Mouse (Mus musculus) limb, embryonic 12.5 days (tissue): ENCODE data around the gene Glod5. TPM values are rescaled to one million over a fixed set of nuclear protein-coding genes. Genes with fewer than 3 reads are reported as not detected.

ENCODE experiments used
- ATAC-seq: fragments of 200-750 bp; cut with Nextera tagmentation; 2 replicates; pipeline ENCODE4 v1.8.0; 2017; ENCODE audit warnings: low read depth, moderate TSS enrichment; ENCODE audit not compliant: insufficient number of reproducible peaks, insufficient read depth, low FRiP score, low TSS enrichment
- H3K27ac ChIP-seq: fragments of 300-500 bp; sonication (generic); 2 replicates; pipeline ENCODE4 v1.5.1; 2016; ENCODE audit warnings: mild to moderate bottlenecking, moderate library complexity
- H3K27me3 ChIP-seq: fragments of 300-500 bp; sonication (generic); 2 replicates; pipeline ENCODE4 v1.6.1; 2016; ENCODE audit warnings: mild to moderate bottlenecking, moderate library complexity
- H3K36me3 ChIP-seq: fragments of 300-500 bp; sonication (generic); 2 replicates; pipeline ENCODE4 v1.6.1; 2016; ENCODE audit warnings: mild to moderate bottlenecking, moderate library complexity
- H3K4me1 ChIP-seq: fragments of 300-500 bp; sonication (generic); replicated peaks from 2 replicates; pipeline ENCODE4 v1.6.1; 2016
- H3K4me2 ChIP-seq: fragments of 300-500 bp; sonication (generic); 2 replicates; pipeline ENCODE4 v1.6.1; 2016; ENCODE audit warnings: mild to moderate bottlenecking, moderate library complexity
- H3K4me3 ChIP-seq: fragments of 300-500 bp; sonication (generic); replicated peaks from 2 replicates; pipeline ENCODE4 v1.5.1; 2016; ENCODE audit warnings: mild to moderate bottlenecking
- H3K9ac ChIP-seq: fragments of 300-500 bp; sonication (generic); replicated peaks from 2 replicates; pipeline ENCODE4 v1.6.1; 2016; ENCODE audit warnings: mild to moderate bottlenecking, moderate library complexity
- H3K9me3 ChIP-seq: fragments of 300-500 bp; sonication (generic); 2 replicates; pipeline ENCODE4 v1.6.1; 2016; ENCODE audit warnings: mild to moderate bottlenecking, moderate library complexity
- WGBS: fragments of 180-500 bp; shearing (Covaris S2); methylation state at CpG from one replicate; pipeline ENCODE4 v1.1.7; 2016; 5-methylcytosine and 5-hydroxymethylcytosine counted together
- polyA plus RNA-seq: library from polyadenylated mRNA; unstranded; fragments of >200 nt; fragmentation: Nextera tagmentation; extraction: Ambion mirVana; gene quantifications from 2 replicates; pipeline ENCODE4 v1.2.1, GENCODE M21; 2016

Glod5 gene
- polyA plus RNA-seq, 1 experiment from 2014 or later: not detected

- H3K9me3 ChIP-seq: no peaks in the 10 kb centered on the region
- no peaks in the 10 kb centered on the region for H3K27me3 ChIP-seq
- no peak overlapping the region for H3K9ac ChIP-seq
- H3K27ac ChIP-seq: no peak overlapping the region
- H3K4me3 ChIP-seq: no peak overlapping the region
- 42% methylated on average over 5 of the region's 5 CpGs for WGBS
- no peaks in the 10 kb centered on the region for H3K36me3 ChIP-seq
- H3K4me2 ChIP-seq: no peak overlapping the region
- H3K4me1 ChIP-seq: no peaks in the 10 kb centered on the region
- no peak for ATAC-seq
Measured at GRCm38 (mm10) chrX:8008543-8008942, 9.7 kb downstream of the Glod5 start.

- Histone ChIP-seq H3K27ac (no peak overlapping the region), H3K4me1 (no peaks in the 10 kb centered on the region), H3K4me2 (no peak overlapping the region), H3K9me3 (no peaks in the 10 kb centered on the region), H3K9ac (no peak overlapping the region), H3K36me3 (no peaks in the 10 kb centered on the region), H3K4me3 (no peak overlapping the region), H3K27me3 (no peaks in the 10 kb centered on the region)
- no peak for ATAC-seq
- WGBS: 45% methylated on average over 4 of the region's 4 CpGs
Measured at GRCm38 (mm10) chrX:8002971-8003370, 15.3 kb downstream of the Glod5 start.

- WGBS: 20% methylated on average over 5 of the region's 5 CpGs
- H3K9ac ChIP-seq: no peak overlapping the region
Measured at GRCm38 (mm10) chrX:8002001-8002400, 16.3 kb downstream of the Glod5 start.

GRCm38 (mm10) chrX:8000546-8001192 lies 17.6 kb downstream of the Glod5 start:
- Histone ChIP-seq H3K36me3 (no peaks in the 10 kb centered on the region), H3K4me3 (no peak overlapping the region), H3K9ac (no peak overlapping the region), H3K27ac (no peak overlapping the region), H3K27me3 (no peaks in the 10 kb centered on the region), H3K4me1 (no peaks in the 10 kb centered on the region), H3K9me3 (no peaks in the 10 kb centered on the region), H3K4me2 (no peak overlapping the region)
- 80% methylated on average over 3 of the region's 3 CpGs for WGBS
- no peak for ATAC-seq

More at GRCm38 (mm10) chrX:8002001-8002400, 16.3 kb downstream of the Glod5 start:
- Histone ChIP-seq H3K4me2 (no peak overlapping the region), H3K4me3 (no peak overlapping the region), H3K27me3 (no peaks in the 10 kb centered on the region), H3K27ac (no peak overlapping the region), H3K36me3 (no peaks in the 10 kb centered on the region), H3K9me3 (no peaks in the 10 kb centered on the region), H3K4me1 (no peaks in the 10 kb centered on the region)
- no peak for ATAC-seq

- H3K4me3 ChIP-seq: no peak overlapping the region
- 68% methylated on average over 10 of the region's 10 CpGs for WGBS
- no peak for ATAC-seq
- H3K9ac ChIP-seq: no peak overlapping the region
- H3K9me3 ChIP-seq: 0 out of 2 replicates have a peak, but pooled peaks cover 3% of the 10 kb centered on the region
- H3K36me3 ChIP-seq: no peaks in the 10 kb centered on the region
- H3K4me1 ChIP-seq: no peaks in the 10 kb centered on the region
- H3K4me2 ChIP-seq: no peak overlapping the region
- H3K27me3 ChIP-seq: no peaks in the 10 kb centered on the region
- H3K27ac ChIP-seq: no peak overlapping the region
Measured at GRCm38 (mm10) chrX:7993068-7993735, 25.1 kb downstream of the Glod5 start.

GRCm38 (mm10) chrX:7992379-7993067 lies 25.8 kb downstream of the Glod5 start:
- no peak for ATAC-seq
- Histone ChIP-seq H3K4me3 (no peak overlapping the region), H3K4me1 (no peaks in the 10 kb centered on the region), H3K36me3 (no peaks in the 10 kb centered on the region), H3K9me3 (0 out of 2 replicates have a peak, but pooled peaks cover 3% of the 10 kb centered on the region), H3K4me2 (no peak overlapping the region), H3K27me3 (no peaks in the 10 kb centered on the region), H3K27ac (no peak overlapping the region), H3K9ac (no peak overlapping the region)
- WGBS: 64% methylated on average over 8 of the region's 8 CpGs

GRCm38 (mm10) chrX:7981368-7981767 lies 36.9 kb downstream of the Glod5 start:
- ATAC-seq: no peak
- Histone ChIP-seq H3K36me3 (no peaks in the 10 kb centered on the region), H3K27ac (no peak overlapping the region), H3K4me2 (no peak overlapping the region), H3K4me1 (no peaks in the 10 kb centered on the region), H3K4me3 (no peak overlapping the region), H3K27me3 (no peaks in the 10 kb centered on the region), H3K9ac (no peak overlapping the region), H3K9me3 (no peaks in the 10 kb centered on the region)
- 90% methylated on average over 7 of the region's 7 CpGs for WGBS

- H3K4me2 ChIP-seq: no peak within 1 kb of the TSS
- ATAC-seq: no peak
- H3K36me3 ChIP-seq: no peaks in the 10 kb centered on the region
- H3K27ac ChIP-seq: no peak within 1 kb of the TSS
- H3K9ac ChIP-seq: no peak within 1 kb of the TSS
- WGBS: 91% methylated on average over 11 of the region's 11 CpGs
- no peaks in the 10 kb centered on the region for H3K27me3 ChIP-seq
- no peaks in the 10 kb centered on the region for H3K4me1 ChIP-seq
- no peaks in the 10 kb centered on the region for H3K9me3 ChIP-seq
- no peak within 1 kb of the TSS for H3K4me3 ChIP-seq
Measured at GRCm38 (mm10) chrX:7977892-7978291, 40.4 kb downstream of the Glod5 start, which contains the start of gene Gata1. TSS of gene Gata1 (minus strand) at chrX:7978071.

GRCm38 (mm10) chrX:7971292-7971691 lies 47.0 kb downstream of the Glod5 start:
- Histone ChIP-seq H3K9me3 (no peaks in the 10 kb centered on the region), H3K36me3 (no peaks in the 10 kb centered on the region), H3K4me2 (no peak overlapping the region), H3K27me3 (no peaks in the 10 kb centered on the region), H3K4me1 (no peaks in the 10 kb centered on the region), H3K4me3 (no peak overlapping the region), H3K9ac (no peak overlapping the region), H3K27ac (no peak overlapping the region)
- no peak for ATAC-seq
- WGBS: 75% methylated on average over 4 of the region's 4 CpGs

GRCm38 (mm10) chrX:7968899-7969298 lies 49.4 kb downstream of the Glod5 start:
- H3K4me1 ChIP-seq: no peaks in the 10 kb centered on the region
- H3K9me3 ChIP-seq: no peaks in the 10 kb centered on the region
- no peak overlapping the region for H3K27ac ChIP-seq
- no peak overlapping the region for H3K4me2 ChIP-seq
- 86% methylated on average over 3 of the region's 3 CpGs for WGBS
- no peaks in the 10 kb centered on the region for H3K27me3 ChIP-seq
- no peaks in the 10 kb centered on the region for H3K36me3 ChIP-seq
- no peak overlapping the region for H3K4me3 ChIP-seq
- ATAC-seq: no peak
- H3K9ac ChIP-seq: no peak overlapping the region

- ATAC-seq: no peak
- Histone ChIP-seq H3K27me3 (no peaks in the 10 kb centered on the region), H3K9me3 (no peaks in the 10 kb centered on the region), H3K27ac (no peak overlapping the region), H3K4me3 (no peak overlapping the region), H3K36me3 (no peaks in the 10 kb centered on the region), H3K4me2 (no peak overlapping the region), H3K4me1 (no peaks in the 10 kb centered on the region), H3K9ac (no peak overlapping the region)
- 78% methylated on average over 8 of the region's 8 CpGs for WGBS
Measured at GRCm38 (mm10) chrX:7968226-7968625, 50.1 kb downstream of the Glod5 start.
